Mouse (Mus musculus) liver, embryonic 15.5 days (tissue): ENCODE data around the gene Opa1. TPM values are rescaled to one million over a fixed set of nuclear protein-coding genes. Genes with fewer than 3 reads are reported as not detected.

Experiments used
- ATAC-seq: fragments of 200-750 bp; cut with Nextera tagmentation; 2 replicates; pipeline ENCODE4 v1.8.0; 2017; ENCODE audit warnings: moderate number of reproducible peaks, mild to moderate bottlenecking, moderate library complexity; ENCODE audit not compliant: insufficient read depth
- H3K27ac ChIP-seq: fragments of 300-500 bp; sonication (generic); replicated peaks from 2 replicates; pipeline ENCODE4 v1.5.1; 2015; ENCODE audit warnings: mild to moderate bottlenecking, inconsistent platforms
- H3K27me3 ChIP-seq: fragments of 300-500 bp; sonication (generic); 2 replicates; pipeline ENCODE4 v1.6.1; 2015; ENCODE audit warnings: mild to moderate bottlenecking, inconsistent platforms
- H3K36me3 ChIP-seq: fragments of 300-500 bp; sonication (generic); replicated peaks from 2 replicates; pipeline ENCODE4 v1.6.1; 2015; ENCODE audit warnings: moderate library complexity, mild to moderate bottlenecking, inconsistent platforms
- H3K4me1 ChIP-seq: fragments of 300-500 bp; sonication (generic); replicated peaks from 2 replicates; pipeline ENCODE4 v1.6.1; 2015; ENCODE audit warnings: inconsistent platforms
- H3K4me2 ChIP-seq: fragments of 300-500 bp; sonication (generic); 2 replicates; pipeline ENCODE4 v1.6.1; 2015; ENCODE audit warnings: moderate library complexity, mild to moderate bottlenecking, inconsistent platforms
- H3K4me3 ChIP-seq: fragments of 300-500 bp; sonication (generic); replicated peaks from 2 replicates; pipeline ENCODE4 v1.5.1; 2015; ENCODE audit warnings: mild to moderate bottlenecking, inconsistent platforms
- H3K9ac ChIP-seq: fragments of 300-500 bp; sonication (generic); 2 replicates; pipeline ENCODE4 v1.6.1; 2015; ENCODE audit warnings: moderate library complexity, mild to moderate bottlenecking, inconsistent platforms
- H3K9me3 ChIP-seq: fragments of 300-500 bp; sonication (generic); replicated peaks from 2 replicates; pipeline ENCODE4 v1.6.1; 2016; ENCODE audit warnings: inconsistent platforms
- WGBS: fragments of 180-500 bp; shearing (Covaris S2); methylation state at CpG from one replicate; pipeline ENCODE4 v1.1.7; 2015; ENCODE audit warnings: mixed read lengths; ENCODE audit not compliant: insufficient replicate concordance; 5-methylcytosine and 5-hydroxymethylcytosine counted together
- polyA plus RNA-seq: library from polyadenylated mRNA; unstranded; fragments of >200 nt; fragmentation: Nextera tagmentation; extraction: Ambion mirVana; gene quantifications from 2 replicates; pipeline ENCODE4 v1.2.1, GENCODE M21; 2015

Opa1 gene
- polyA plus RNA-seq, 1 experiment from 2014 or later, result 16.3 TPM

DNA sequence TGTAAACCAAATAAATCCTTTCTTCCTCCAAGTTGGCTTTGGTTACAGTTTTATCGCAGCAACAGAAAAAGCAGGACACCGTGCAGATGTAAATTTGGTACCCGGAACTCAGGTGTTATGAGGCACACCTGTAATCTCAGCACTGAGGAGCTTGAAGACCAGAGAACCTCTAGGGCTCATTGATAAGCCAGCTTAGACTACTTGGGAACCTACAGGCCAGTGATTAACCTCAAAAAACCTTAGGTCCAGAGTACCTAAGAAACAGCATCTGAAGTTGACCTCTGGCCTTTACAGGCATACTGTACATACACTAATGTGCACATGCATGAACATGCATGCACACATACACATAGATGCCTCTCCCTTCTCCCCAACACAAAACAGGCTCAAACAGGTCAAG is 94.1 kb downstream of the Opa1 start:
- no peaks in the 10 kb centered on the region for H3K36me3 ChIP-seq
- WGBS, result 79% methylated on average over 3 of the region's 3 CpGs
- no peaks in the 10 kb centered on the region for H3K4me1 ChIP-seq
- no peak overlapping the region for H3K27ac ChIP-seq
- no peak overlapping the region for H3K4me2 ChIP-seq
- no peak overlapping the region for H3K9ac ChIP-seq
- ATAC-seq, result no peak
- no peak overlapping the region for H3K4me3 ChIP-seq
- no peaks in the 10 kb centered on the region for H3K27me3 ChIP-seq
- no peaks in the 10 kb centered on the region for H3K9me3 ChIP-seq

DNA sequence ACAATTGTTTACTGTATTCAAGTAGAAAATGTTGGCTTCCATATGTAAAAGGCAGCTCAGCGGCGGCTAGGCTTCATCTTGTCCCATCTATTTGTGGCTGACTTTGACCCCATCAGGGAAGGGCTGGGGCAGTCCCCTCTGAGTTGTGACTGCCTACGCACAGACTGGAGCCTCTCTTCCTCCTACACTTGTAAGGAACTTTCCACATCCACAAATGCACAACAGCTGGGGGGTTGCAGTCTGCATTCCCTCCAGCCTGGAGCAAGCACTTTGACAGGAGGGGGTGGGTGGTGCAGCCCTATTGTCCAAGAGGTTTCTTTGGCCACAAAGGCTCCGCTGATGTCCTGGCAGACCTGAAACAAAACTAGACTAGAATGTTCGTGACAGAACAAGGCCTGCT is 100.5 kb downstream of the Opa1 start:
- Histone ChIP-seq H3K4me2 (no peak overlapping the region), H3K27ac (no peak overlapping the region), H3K36me3 (no peaks in the 10 kb centered on the region), H3K27me3 (no peaks in the 10 kb centered on the region), H3K4me3 (no peak overlapping the region), H3K4me1 (no peaks in the 10 kb centered on the region), H3K9me3 (no peaks in the 10 kb centered on the region), H3K9ac (no peak overlapping the region)
- ATAC-seq, result no peak
- 70% methylated on average over 5 of the region's 5 CpGs for WGBS

DNA sequence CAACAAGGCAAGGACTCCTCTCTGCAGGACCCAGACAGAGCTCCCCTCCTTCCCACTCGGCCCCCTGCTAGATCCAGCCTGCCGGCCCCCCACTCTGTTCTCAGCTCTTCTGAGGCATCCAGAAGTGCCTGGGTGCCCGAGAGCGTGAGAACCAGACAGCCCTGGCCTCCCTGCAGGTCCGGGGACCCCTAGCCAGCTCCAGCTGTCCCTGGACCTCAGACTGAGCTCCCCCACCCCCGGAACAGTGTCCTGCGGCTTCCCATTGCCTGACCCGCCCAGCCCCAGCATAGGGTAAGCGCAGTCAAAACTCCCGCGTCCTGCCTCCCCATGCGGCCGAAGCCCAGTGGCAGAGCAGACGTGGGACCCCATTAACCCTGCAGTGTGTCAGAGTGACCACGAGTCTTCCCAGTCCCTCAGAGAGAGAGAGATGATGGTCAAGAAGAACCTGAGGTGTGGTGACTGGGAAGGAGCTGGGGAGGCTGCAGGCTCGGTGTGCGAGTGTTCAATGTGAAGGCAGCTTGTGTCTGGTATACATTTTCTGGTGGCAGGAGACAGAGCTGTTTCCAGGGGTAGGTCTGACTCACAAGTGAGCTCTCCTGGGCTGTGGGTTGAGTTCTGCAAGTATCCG is 101.5 kb downstream of the Opa1 start:
- 67% methylated on average over 18 of the region's 18 CpGs for WGBS
- no peak overlapping the region for H3K9ac ChIP-seq
- ATAC-seq, result no peak

DNA sequence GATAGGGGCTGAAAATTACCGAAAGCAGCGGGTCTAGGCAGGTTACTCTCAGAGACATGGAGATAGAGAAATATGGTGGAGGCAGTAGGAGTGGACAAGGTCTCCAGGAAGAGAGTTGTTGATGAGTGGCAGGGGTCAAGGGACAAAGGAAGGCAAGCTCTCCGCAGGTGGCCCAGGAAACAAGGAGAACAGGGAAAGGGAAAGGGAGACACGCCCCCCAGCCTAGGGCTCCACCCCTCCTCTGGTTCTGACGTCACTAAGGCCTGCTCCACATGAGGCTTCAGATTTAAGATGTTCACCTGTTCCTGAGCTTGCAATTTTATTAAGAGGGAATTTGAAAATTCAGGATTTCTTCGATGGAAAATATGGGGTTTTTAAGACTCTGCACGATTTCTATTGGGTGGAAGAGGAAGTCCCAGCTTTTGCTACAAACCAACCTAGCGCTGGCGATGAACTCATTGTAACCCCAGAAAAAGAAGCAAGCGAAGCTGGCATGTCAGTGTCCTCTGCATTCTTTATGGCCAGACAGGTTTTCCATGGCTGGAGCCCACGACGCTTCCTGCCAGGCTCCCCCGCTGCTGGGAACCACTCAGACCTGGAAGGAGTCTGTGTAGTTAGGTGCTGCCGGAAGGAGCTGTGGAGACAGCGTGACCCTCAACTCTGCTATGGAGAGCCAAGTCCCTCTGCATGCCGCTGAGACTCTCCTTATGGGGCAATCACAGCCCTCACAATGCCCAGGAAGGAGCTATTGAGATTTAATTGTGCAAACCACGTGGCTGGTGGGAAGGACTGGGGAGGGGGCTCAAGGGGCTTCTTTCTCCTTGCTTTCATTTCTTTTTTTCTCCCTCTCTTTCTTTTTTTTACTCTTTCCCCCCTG is 103.7 kb downstream of the Opa1 start:
- ATAC-seq, result no peak
- 36% methylated on average over 17 of the region's 17 CpGs for WGBS
- Histone ChIP-seq H3K36me3 (no peaks in the 10 kb centered on the region), H3K4me1 (no peaks in the 10 kb centered on the region), H3K27me3 (no peaks in the 10 kb centered on the region), H3K27ac (no peak overlapping the region), H3K4me3 (no peak overlapping the region), H3K9ac (no peak overlapping the region), H3K9me3 (no peaks in the 10 kb centered on the region), H3K4me2 (no peak overlapping the region)

More for the DNA sequence above, 101.5 kb downstream of the Opa1 start:
- H3K4me3 ChIP-seq, result no peak overlapping the region
- no peaks in the 10 kb centered on the region for H3K27me3 ChIP-seq
- H3K9me3 ChIP-seq, result no peaks in the 10 kb centered on the region
- no peaks in the 10 kb centered on the region for H3K4me1 ChIP-seq
- no peak overlapping the region for H3K27ac ChIP-seq
- H3K36me3 ChIP-seq, result no peaks in the 10 kb centered on the region
- no peak overlapping the region for H3K4me2 ChIP-seq

DNA sequence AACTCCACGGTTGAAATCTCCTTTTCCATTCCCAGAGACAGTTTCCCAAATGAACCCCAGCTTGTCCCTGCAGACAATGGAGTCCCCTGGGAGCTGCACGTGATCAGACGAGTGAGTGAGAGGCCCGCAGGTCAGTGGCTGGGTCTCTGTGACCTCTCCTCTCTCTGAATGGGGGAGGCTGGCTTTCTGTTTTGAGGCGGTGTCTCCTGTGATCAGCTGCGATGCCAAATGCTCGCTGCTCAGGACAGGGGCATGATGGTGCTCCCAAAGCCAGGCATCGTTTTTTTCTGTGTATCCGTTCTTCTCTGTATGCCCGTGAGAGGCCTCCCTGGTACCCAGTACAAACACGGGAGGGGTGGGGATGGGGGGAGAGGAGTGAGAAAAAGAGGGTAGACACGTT is 104.4 kb downstream of the Opa1 start:
- Histone ChIP-seq H3K4me2 (no peak overlapping the region), H3K4me1 (no peaks in the 10 kb centered on the region), H3K27ac (no peak overlapping the region), H3K4me3 (no peak overlapping the region), H3K27me3 (no peaks in the 10 kb centered on the region), H3K9ac (no peak overlapping the region), H3K9me3 (no peaks in the 10 kb centered on the region), H3K36me3 (no peaks in the 10 kb centered on the region)
- 29% methylated on average over 12 of the region's 12 CpGs for WGBS
- no peak for ATAC-seq

DNA sequence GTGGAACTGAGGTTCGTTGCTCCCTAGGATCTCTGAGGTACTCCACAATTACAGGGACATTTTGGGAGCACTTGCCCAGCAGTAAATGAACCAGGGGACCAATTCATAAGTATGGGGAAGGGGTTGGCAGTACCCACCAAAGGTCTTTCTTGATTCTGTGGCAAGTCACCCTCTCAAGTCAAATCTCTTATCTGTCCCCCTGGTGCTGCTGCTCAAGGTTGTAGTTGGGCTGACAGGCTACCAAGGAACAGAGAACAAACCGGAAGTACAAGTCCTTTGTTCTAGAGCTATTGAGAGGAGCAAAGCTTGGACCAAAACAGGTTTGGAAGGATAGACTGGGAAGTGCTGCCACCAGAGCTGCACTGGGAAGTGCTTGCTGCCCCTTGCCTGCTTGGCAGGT is 105.0 kb downstream of the Opa1 start:
- no peak for ATAC-seq
- no peaks in the 10 kb centered on the region for H3K36me3 ChIP-seq
- WGBS, result 71% methylated on average over 2 of the region's 2 CpGs
- H3K27ac ChIP-seq, result no peak overlapping the region
- H3K4me1 ChIP-seq, result no peaks in the 10 kb centered on the region
- no peaks in the 10 kb centered on the region for H3K27me3 ChIP-seq
- no peaks in the 10 kb centered on the region for H3K9me3 ChIP-seq
- H3K4me3 ChIP-seq, result no peak overlapping the region
- no peak overlapping the region for H3K9ac ChIP-seq
- no peak overlapping the region for H3K4me2 ChIP-seq

DNA sequence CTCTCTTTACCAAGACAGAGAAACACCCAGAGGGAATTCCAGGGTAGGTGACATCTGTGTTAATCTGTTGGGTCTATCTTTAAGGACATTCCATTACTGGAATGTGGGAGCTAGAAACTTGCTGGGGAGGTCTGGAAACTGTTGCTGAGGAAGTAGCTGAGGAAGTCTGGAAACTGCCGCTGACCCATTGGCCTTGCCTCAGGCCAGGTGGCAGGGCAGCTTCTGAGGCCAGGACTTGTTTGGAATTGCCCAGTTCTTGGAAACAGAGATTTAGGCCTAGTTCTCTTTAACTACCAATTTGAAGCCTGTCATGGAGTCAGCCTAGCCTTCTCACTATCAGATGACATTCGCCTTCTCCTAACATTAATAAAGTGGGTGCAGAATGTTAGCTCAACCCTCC is 105.5 kb downstream of the Opa1 start:
- Histone ChIP-seq H3K4me2 (no peak overlapping the region), H3K36me3 (no peaks in the 10 kb centered on the region), H3K9me3 (no peaks in the 10 kb centered on the region), H3K27ac (no peak overlapping the region), H3K27me3 (no peaks in the 10 kb centered on the region), H3K4me1 (no peaks in the 10 kb centered on the region), H3K4me3 (no peak overlapping the region), H3K9ac (no peak overlapping the region)
- WGBS, result 70% methylated on average over 2 of the region's 2 CpGs
- ATAC-seq, result no peak

DNA sequence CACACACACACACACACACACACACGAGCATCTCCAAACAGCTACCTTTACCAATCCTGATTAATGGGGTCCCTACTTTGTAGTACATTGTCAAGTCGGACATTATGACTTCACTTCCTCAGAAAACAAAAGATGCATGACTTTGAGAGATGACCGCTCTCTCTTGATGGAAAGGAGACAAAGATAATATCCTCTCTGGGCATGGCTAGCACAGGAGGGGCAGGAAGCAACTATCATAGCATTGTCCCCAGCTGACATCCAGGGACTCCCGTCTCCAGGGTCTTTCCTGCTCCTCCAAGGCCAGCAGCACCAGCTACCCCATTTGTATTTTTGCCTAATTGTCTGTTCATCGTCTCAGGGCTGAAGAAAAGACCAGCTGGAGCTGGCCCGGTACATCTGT is 107.0 kb downstream of the Opa1 start:
- Histone ChIP-seq H3K4me1 (no peaks in the 10 kb centered on the region), H3K27me3 (no peaks in the 10 kb centered on the region), H3K27ac (no peak overlapping the region), H3K4me2 (no peak overlapping the region), H3K36me3 (no peaks in the 10 kb centered on the region), H3K4me3 (no peak overlapping the region), H3K9ac (no peak overlapping the region), H3K9me3 (no peaks in the 10 kb centered on the region)
- WGBS, result 49% methylated on average over 6 of the region's 6 CpGs
- no peak for ATAC-seq

DNA sequence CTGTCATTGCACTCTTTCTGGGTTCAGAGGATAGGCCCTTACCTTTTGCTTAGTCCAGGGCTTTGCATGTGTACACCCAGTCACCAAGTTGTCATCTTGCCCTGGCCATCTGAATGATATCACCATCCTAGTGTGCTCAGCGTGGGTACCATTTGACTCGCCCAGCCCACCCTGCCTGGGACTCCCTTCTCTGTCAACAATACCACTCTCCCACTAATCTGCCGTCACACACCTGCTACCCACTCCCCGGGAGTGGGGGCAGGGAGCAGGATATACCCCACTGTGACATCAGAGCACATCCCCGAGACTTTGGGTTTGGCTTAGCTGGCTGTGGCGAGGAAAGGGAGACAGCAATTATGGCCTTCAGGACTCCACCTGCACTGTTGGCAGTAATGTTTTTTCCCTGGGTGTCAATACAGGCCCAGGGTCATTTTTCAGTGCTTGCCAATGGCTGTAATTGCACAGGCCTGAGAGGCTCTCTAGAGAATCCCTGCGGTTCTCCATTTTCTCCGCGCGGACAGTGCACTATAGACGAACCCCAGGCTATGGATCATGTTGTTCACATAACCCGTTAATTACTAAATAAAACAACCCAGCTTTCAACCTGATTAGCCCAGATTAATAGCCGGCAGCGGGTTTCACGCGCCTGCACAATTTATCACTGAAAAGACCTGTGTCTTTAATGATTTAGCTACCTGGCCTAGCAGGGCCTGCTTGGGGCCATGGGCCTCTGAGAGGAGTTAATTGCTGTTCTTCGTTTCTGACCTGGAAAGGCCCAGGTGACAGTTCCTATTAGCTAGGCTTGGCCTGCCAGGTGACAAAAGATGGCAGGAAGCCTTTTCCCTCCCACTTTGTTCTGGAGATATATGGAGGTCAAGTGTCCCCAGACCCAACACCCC is 109.1 kb downstream of the Opa1 start:
- no peak overlapping the region for H3K9ac ChIP-seq
- H3K36me3 ChIP-seq, result no peaks in the 10 kb centered on the region
- H3K27ac ChIP-seq, result no peak overlapping the region
- H3K9me3 ChIP-seq, result no peaks in the 10 kb centered on the region
- no peak overlapping the region for H3K4me3 ChIP-seq
- H3K27me3 ChIP-seq, result no peaks in the 10 kb centered on the region
- ATAC-seq, result no peak
- no peaks in the 10 kb centered on the region for H3K4me1 ChIP-seq
- 74% methylated on average over 17 of the region's 17 CpGs for WGBS
- H3K4me2 ChIP-seq, result no peak overlapping the region

DNA sequence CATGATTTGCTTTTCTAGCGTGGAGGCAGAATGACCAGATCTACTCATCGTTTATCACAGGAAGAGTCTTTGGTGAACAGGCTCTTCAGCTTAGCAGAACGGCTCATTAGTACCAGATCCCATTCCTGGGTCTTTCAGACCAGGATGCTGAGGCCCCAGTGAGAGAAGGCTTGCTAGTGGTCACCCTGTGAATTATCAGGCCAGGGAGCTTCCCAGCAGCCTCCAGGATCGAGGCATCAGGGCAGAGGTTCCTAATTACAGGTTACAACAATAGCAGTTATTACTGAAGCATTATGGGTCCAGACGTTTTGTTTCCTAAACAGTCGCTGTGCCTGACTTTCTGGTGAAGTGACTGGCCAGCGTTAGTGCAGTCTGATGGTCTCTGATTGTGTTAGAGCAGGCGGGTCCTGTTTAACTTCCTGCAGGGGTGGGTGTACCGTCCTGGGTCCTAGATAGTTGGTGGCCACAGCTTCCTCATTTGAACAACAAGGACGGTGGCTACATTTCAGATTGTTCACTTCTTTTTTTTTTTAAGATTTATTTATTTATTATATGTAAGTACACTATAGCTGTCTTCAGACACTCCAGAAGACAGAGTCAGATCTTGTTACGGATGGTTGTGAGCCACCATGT is 110.2 kb downstream of the Opa1 start:
- Histone ChIP-seq H3K27ac (no peak overlapping the region), H3K9me3 (no peaks in the 10 kb centered on the region), H3K4me1 (no peaks in the 10 kb centered on the region), H3K9ac (no peak overlapping the region), H3K27me3 (no peaks in the 10 kb centered on the region), H3K36me3 (no peaks in the 10 kb centered on the region), H3K4me3 (no peak overlapping the region), H3K4me2 (no peak overlapping the region)
- no peak for ATAC-seq
- WGBS, result 19% methylated on average over 11 of the region's 11 CpGs
